Mouse (Mus musculus): ENCODE measurements around the gene Eif3a.

- TF ChIP-seq CTCF (IDR thresholded peaks at IDR 0.05; ENCODE audit: insufficient read depth, low read depth, low read length) (no peak), POLR2A (IDR thresholded peaks at IDR 0.05; ENCODE audit: insufficient read depth, low read depth, low read length) (no peak)
Measured at GRCm38 (mm10) chr19:60758896-60759835, 31.3 kb downstream of the Eif3a start.
